Mouse (Mus musculus): ENCODE data around the gene Lpcat2.
"Not testable (repeated sequence)": the region's sequence is repeated elsewhere in the genome, so short reads cannot be mapped to it uniquely, and the experiment has no call there.

The Lpcat2 gene

GRCm38 (mm10) chr8:92853188-92853983 lies 1.8 kb upstream of the Lpcat2 start:
- no peak for DNase-seq (ENCODE audit: low read depth, low spot score)

- no peak for DNase-seq (ENCODE audit: low read depth, low spot score)
Observed at GRCm38 (mm10) chr8:92854673-92855072, 466 bp upstream of the Lpcat2 start.

GRCm38 (mm10) chr8:92856273-92856986 lies 1.3 kb downstream of the Lpcat2 start:
- no peak for DNase-seq (ENCODE audit: low read depth, low spot score)

GRCm38 (mm10) chr8:92858475-92859182 lies 3.5 kb downstream of the Lpcat2 start:
- no peak for DNase-seq (ENCODE audit: low read depth, low spot score)

GRCm38 (mm10) chr8:92861977-92862376 lies 6.8 kb downstream of the Lpcat2 start:
- no peak for DNase-seq (ENCODE audit: low read depth, low spot score)

GRCm38 (mm10) chr8:92870281-92870680 lies 15.1 kb downstream of the Lpcat2 start:
- no peak for DNase-seq (ENCODE audit: low read depth, low spot score)

GRCm38 (mm10) chr8:92872063-92872759 lies 17.1 kb downstream of the Lpcat2 start:
- DNase-seq (ENCODE audit: low read depth, low spot score) = no peak

GRCm38 (mm10) chr8:92875795-92876194 lies 20.7 kb downstream of the Lpcat2 start:
- no peak for DNase-seq (ENCODE audit: low read depth, low spot score)

- no peak for DNase-seq (ENCODE audit: low read depth, low spot score)
Observed at GRCm38 (mm10) chr8:92881247-92881646, 26.1 kb downstream of the Lpcat2 start.

- no peak for DNase-seq (ENCODE audit: low read depth, low spot score)
Observed at GRCm38 (mm10) chr8:92883771-92884170, 28.6 kb downstream of the Lpcat2 start.

- not testable (repeated sequence) for DNase-seq (ENCODE audit: low read depth, low spot score)
Observed at GRCm38 (mm10) chr8:92892216-92892615, 37.1 kb downstream of the Lpcat2 start.

- no peak for DNase-seq (ENCODE audit: low read depth, low spot score)
Observed at GRCm38 (mm10) chr8:92893870-92894269, 38.7 kb downstream of the Lpcat2 start.

- DNase-seq (ENCODE audit: low read depth, low spot score) = no peak
Observed at GRCm38 (mm10) chr8:92895053-92895452, 39.9 kb downstream of the Lpcat2 start.

- no peak for DNase-seq (ENCODE audit: low read depth, low spot score)
Observed at GRCm38 (mm10) chr8:92896056-92896455, 40.9 kb downstream of the Lpcat2 start.

- DNase-seq (ENCODE audit: low read depth, low spot score) = no peak
Observed at GRCm38 (mm10) chr8:92896611-92897010, 41.5 kb downstream of the Lpcat2 start.

GRCm38 (mm10) chr8:92897794-92898193 lies 42.7 kb downstream of the Lpcat2 start:
- no peak for DNase-seq (ENCODE audit: low read depth, low spot score)

GRCm38 (mm10) chr8:92899590-92899989 lies 44.5 kb downstream of the Lpcat2 start:
- no peak for DNase-seq (ENCODE audit: low read depth, low spot score)

GRCm38 (mm10) chr8:92901107-92901506 lies 46.0 kb downstream of the Lpcat2 start, which contains the start of gene Capns2:
Capns2 (plus strand) TSS chr8:92901407.
- no peak for DNase-seq (ENCODE audit: low read depth, low spot score)

- DNase-seq (ENCODE audit: low read depth, low spot score) = no peak
Observed at GRCm38 (mm10) chr8:92902981-92903380, 47.8 kb downstream of the Lpcat2 start.

GRCm38 (mm10) chr8:92903488-92904135 lies 48.5 kb downstream of the Lpcat2 start:
- DNase-seq (ENCODE audit: low read depth, low spot score) = no peak

GRCm38 (mm10) chr8:92906553-92906952 lies 51.4 kb downstream of the Lpcat2 start:
- no peak for DNase-seq (ENCODE audit: low read depth, low spot score)
